Mouse (Mus musculus): ENCODE measurements around the gene Gm4491.

The Gm4491 gene

GRCm38 (mm10) chr14:57115823-57116544, at the start of gene Gm4491:
Gene Gm4491, minus strand, starts transcription at chr14:57115883.
- DNase-seq (ENCODE audit: low read depth, low spot score), result peak; percentile 55

GRCm38 (mm10) chr14:57161833-57162232, 46.1 kb upstream of the Gm4491 start:
- DNase-seq (ENCODE audit: low read depth, low spot score), result no peak

- no peak for DNase-seq (ENCODE audit: low read depth, low spot score)
Observed at GRCm38 (mm10) chr14:57161201-57161600, 45.5 kb upstream of the Gm4491 start.

- no peak for DNase-seq (ENCODE audit: low read depth, low spot score)
Observed at GRCm38 (mm10) chr14:57154916-57155315, 39.2 kb upstream of the Gm4491 start.

- DNase-seq (ENCODE audit: low read depth, low spot score), result no peak
Observed at GRCm38 (mm10) chr14:57145741-57146140, 30.1 kb upstream of the Gm4491 start.

- DNase-seq (ENCODE audit: low read depth, low spot score), result no peak
Observed at GRCm38 (mm10) chr14:57135265-57135664, 19.6 kb upstream of the Gm4491 start.

GRCm38 (mm10) chr14:57133161-57133661, 17.5 kb upstream of the Gm4491 start, which contains the start of gene Gjb6:
Gene Gjb6, minus strand, starts transcription at chr14:57133611.
- DNase-seq (ENCODE audit: low read depth, low spot score), result peak; percentile 8

GRCm38 (mm10) chr14:57127383-57127782, 11.7 kb upstream of the Gm4491 start:
- DNase-seq (ENCODE audit: low read depth, low spot score), result no peak

- no peak for DNase-seq (ENCODE audit: low read depth, low spot score)
Observed at GRCm38 (mm10) chr14:57122295-57122694, 6.6 kb upstream of the Gm4491 start.

- DNase-seq (ENCODE audit: low read depth, low spot score), result peak; percentile 57
Observed at GRCm38 (mm10) chr14:57109194-57109593, 6.5 kb downstream of the Gm4491 start.

- no peak for DNase-seq (ENCODE audit: low read depth, low spot score)
Observed at GRCm38 (mm10) chr14:57107916-57108315, 7.8 kb downstream of the Gm4491 start.

- DNase-seq (ENCODE audit: low read depth, low spot score), result no peak
Observed at GRCm38 (mm10) chr14:57107091-57107490, 8.6 kb downstream of the Gm4491 start.

GRCm38 (mm10) chr14:57105721-57106120, 10.0 kb downstream of the Gm4491 start:
- DNase-seq (ENCODE audit: low read depth, low spot score), result no peak

- DNase-seq (ENCODE audit: low read depth, low spot score), result no peak
Observed at GRCm38 (mm10) chr14:57105111-57105510, 10.6 kb downstream of the Gm4491 start.

GRCm38 (mm10) chr14:57104106-57105023, 11.3 kb downstream of the Gm4491 start, which contains the start of gene Gjb2:
Gene Gjb2, minus strand, starts transcription at chr14:57104702.
- peak; percentile 63 for DNase-seq (ENCODE audit: low read depth, low spot score)

GRCm38 (mm10) chr14:57103711-57104105, 12.0 kb downstream of the Gm4491 start:
- peak; percentile 33 for DNase-seq (ENCODE audit: low read depth, low spot score)

GRCm38 (mm10) chr14:57103121-57103520, 12.6 kb downstream of the Gm4491 start:
- no peak for DNase-seq (ENCODE audit: low read depth, low spot score)

GRCm38 (mm10) chr14:57101623-57102022, 14.1 kb downstream of the Gm4491 start:
- DNase-seq (ENCODE audit: low read depth, low spot score), result no peak

- no peak for DNase-seq (ENCODE audit: low read depth, low spot score)
Observed at GRCm38 (mm10) chr14:57095855-57096254, 19.8 kb downstream of the Gm4491 start.

- DNase-seq (ENCODE audit: low read depth, low spot score), result peak; percentile 84
Observed at GRCm38 (mm10) chr14:57093029-57093428, 22.7 kb downstream of the Gm4491 start.

GRCm38 (mm10) chr14:57090001-57090400, 25.7 kb downstream of the Gm4491 start:
- DNase-seq (ENCODE audit: low read depth, low spot score), result no peak

- DNase-seq (ENCODE audit: low read depth, low spot score), result no peak
Observed at GRCm38 (mm10) chr14:57089107-57089506, 26.6 kb downstream of the Gm4491 start.

All from R1 (cell line).